Mouse (Mus musculus): ENCODE measurements around the gene Sh3bp5. TPM values are rescaled to one million over a fixed set of nuclear protein-coding genes. Genes with fewer than 3 reads are reported as not detected.
A peak's percentile ranks its signal among the peaks of the same experiment; 100 is the strongest.

Gene Sh3bp5
- total RNA-seq, 2 experiments from 2014 or later, result 136 to 182 TPM

DNA sequence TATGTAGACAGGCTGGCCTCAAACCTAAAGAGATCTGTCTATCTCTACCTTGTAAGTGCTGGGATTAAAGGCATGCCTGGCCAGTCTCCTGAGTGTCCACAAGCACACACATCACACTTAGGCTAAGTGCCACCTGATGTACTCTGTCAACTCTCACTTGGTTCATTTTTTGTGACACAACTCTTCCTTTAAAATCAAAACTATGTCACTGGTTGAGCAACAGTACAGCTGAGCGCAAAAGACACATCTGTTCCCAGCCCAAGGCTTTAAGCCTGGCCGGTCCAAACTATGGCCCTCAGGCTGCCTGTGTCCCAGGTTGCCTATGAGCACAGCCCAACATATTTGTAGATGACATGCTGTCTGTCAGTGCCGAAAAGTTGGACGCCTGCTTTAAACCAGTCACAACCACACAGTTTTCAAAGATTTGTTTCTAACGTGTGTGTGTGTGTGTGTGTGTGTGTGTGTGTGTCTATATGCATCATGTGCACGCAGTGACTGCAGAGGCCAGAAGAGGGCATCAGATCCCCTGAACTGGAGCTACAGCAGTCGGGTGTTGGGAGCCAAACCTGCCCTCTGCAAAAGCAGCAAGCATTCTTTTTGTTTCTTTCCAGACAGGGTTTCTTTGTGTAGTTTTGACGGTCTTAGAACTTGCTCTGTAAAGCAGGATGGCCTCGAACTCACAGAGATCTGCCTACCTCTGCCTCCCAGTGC, 40.9 kb downstream of the Sh3bp5 start:
- no peak for DNase-seq (ENCODE audit: low spot score in 2 of 2)

DNA sequence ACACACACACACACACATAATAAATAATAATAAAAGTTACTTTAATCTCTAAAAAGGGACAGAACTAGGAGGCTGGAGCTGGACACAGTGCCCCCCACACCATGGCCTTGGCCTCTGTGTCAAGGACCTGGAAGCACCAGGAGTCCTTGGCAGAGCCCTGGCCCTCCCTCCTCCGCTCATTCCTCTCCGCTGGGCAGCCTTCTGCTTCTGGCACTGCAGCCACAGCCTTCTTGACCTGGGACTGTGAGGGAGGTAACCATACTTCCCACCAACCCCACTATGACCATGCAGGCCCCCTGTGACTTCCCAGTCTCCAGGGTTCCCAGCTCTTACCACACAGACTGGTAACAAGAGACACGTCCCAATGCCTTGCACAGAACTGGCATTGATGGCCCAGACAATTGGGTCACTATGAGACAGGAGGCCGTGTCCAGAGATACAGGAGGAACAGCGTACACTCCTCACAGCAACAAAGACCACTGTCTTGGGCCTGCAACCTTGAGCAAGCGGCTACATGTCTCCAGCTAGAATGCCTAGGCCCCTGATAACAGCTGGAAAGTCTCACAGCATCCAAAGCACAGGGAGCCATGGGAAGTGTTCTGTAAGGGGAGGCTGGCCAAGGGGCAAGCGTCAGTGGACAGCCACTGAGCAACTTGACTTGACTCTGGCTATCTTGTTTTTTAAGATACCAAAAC, 41.8 kb downstream of the Sh3bp5 start:
- no peak for DNase-seq (ENCODE audit: low spot score in 2 of 2)

GRCm38 (mm10) chr14:31393546-31393890, 42.4 kb downstream of the Sh3bp5 start:
- DNase-seq (ENCODE audit: low spot score in 2 of 2), result no peak

DNA sequence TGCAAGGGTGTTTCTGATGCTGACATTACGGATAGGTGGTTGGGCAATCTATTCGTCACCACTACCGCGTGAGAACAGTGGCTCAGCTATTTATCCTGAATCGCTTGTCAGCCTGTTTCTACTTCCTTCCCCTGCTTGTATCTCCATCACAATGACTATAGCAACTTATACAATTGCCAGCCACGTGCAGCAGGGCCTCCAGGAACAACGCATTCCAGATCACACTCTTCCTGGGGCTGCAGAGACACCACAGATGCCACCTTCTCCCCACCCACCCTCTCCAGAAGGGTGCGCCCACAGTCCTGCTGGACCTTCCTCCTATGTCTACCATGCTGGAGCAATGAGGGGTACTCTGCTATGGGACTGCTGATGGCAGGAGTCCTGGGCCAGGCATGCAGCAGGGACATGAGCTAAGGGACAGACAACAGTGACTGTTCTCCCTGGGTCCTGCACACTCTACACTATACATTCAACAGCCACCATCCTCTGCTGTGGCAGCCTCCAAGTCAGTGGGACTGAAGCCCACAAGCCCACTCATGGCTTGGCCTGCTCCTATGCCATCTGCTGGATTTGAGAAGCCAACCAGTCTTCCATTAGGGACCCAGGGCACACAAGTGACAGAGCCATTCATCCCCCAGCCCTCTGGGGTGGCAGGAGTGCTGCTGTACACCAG, 42.9 kb downstream of the Sh3bp5 start:
- DNase-seq (ENCODE audit: low spot score in 2 of 2), result no peak

DNA sequence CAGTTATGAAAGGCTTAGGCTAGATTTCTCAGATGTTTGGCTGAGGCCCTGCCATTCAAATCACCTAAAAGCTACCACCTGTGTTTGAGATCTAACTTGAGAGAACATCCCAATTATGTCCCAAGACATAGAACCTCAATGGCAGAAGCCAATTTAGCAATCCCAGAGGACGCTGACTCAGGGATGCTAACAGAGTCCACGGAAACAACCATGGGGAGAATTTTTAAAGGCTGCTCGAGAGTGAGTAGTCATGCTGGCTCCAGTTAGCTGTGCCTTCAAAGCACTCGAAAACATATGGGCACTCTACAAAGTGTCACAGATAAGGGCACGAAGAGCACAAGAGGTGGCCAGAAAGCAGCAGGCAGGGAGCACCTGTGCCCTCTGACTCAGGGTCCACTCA, 43.6 kb downstream of the Sh3bp5 start:
- DNase-seq (ENCODE audit: low spot score in 2 of 2), result no peak

GRCm38 (mm10) chr14:31389421-31390147, 46.3 kb downstream of the Sh3bp5 start:
- no peak for DNase-seq (ENCODE audit: low spot score in 2 of 2)

DNA sequence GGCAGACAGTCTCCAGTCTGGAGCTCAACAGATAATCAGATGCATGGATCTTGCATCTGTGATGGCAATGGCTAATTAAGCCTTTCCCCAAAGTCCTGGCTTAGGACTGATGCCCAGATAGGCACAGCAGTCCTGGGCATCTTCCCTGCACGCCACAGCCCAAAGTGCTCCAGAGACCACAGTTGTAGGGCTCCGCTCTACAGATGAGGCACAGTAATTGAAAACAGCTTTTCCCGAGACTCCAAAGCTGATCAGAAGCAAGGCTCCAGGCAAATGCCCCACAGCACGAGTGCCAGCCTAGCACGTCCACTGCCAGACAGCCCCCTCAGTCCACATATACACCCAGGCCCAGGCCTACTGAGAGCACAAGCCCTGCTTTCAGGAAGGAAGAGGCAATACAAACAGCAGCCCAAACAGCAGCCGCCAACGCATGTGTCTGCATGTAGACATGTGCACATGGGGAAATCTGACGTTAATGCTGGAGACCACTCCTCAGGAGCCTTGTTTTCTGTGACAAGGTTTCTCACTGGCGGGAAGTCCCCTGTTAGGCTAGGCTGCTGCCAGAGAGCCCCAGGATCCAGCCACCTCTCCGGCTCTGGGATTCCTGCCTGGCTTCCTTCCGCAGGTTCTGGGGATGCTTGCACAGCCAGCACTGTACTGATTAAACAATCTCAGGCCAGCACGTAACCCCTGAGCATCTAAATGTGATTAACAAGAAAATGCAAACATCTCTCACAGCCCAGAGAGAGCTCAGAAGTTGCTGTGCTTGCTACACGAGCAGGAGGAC, 47.6 kb downstream of the Sh3bp5 start:
- DNase-seq (ENCODE audit: low spot score in 2 of 2), result peak in 1 of 2 experiments; percentile 19

GRCm38 (mm10) chr14:31387301-31387981, 48.4 kb downstream of the Sh3bp5 start:
- peak; percentile 21 to 23 for DNase-seq (ENCODE audit: low spot score in 2 of 2)

DNA sequence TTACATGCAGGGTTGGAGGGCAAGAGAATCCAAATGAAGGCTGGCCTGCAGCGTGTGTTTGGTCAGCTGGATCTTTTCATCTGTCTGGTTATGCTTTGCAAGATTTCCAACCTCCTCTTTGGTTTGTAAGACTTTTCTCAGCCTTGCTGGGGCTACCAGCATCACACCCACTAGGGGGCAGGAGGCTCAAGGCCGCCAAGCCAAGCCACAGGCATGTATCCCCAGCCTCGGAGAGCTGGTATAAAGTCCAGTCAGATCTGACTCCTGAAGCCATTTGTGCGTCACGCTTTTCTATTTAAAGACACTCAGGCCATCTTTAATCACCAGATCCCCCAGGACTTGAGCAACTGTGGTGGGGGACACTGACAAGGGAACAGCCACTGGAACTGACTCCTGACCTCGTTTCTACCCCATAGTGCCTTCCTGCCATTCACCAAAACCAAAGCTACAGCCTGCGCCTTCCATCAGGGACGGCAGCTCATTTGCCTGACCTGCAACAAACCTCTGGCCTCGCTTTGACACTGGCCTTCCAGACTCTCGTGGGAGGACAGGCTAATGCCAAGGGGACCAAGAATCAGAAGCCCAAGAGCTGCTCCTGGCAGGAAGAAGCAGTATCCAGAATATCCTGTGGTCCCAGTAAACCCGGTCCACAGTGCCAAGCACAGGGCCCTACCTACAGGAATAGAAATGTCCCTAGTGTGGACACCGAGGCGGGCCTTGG, 49.7 kb downstream of the Sh3bp5 start:
- DNase-seq (ENCODE audit: low spot score in 2 of 2), result peak; percentile 78 to 80

DNA sequence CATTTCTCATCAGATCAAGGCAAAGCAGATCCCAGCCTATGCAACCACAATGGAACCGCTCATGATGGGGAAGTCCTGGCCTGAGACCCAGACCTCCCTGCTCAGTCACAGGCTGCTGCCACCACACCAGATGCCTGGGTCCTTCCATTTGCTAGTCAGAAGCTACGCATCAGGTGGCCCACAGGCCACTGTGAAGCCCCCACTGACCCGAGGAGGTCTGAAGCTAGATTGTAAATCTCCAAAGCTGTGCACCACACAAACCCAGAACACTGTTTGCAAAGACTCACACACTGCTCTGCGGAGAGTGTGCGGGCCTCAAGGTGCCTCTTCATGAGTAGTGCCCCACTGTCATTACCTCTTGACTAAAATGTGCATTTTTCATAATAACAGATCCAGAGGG, 50.5 kb downstream of the Sh3bp5 start:
- DNase-seq (ENCODE audit: low spot score in 2 of 2), result peak in 1 of 2 experiments; percentile 24

- peak; percentile 70 to 74 for DNase-seq (ENCODE audit: low spot score in 2 of 2)
These were observed 51.2 kb downstream of the Sh3bp5 start for GRCm38 (mm10) chr14:31384366-31385323.

GRCm38 (mm10) chr14:31383470-31384050, 52.3 kb downstream of the Sh3bp5 start:
- DNase-seq (ENCODE audit: low spot score in 2 of 2), result peak in 1 of 2 experiments; percentile 17

DNA sequence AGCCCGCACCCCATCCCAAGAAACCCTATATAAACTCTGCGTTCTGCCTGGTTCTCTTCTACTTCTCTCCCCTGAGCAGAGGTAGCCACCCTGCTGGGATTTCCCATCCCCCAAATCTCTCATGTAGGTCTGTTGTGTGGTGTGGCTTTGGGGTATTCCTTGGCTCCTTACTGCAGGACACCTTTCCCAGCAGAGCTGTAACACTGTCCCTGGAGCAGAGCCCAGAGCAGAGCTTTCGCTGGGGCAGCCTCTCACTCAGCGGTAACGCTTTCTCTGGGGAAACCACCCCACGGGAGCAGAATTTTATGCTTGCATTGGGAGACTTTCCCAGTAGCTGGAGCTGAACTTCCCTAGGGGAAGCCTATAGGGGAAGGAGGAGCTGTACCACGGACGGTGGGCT, 53.6 kb downstream of the Sh3bp5 start:
- no peak for DNase-seq (ENCODE audit: low spot score in 2 of 2)

GRCm38 (mm10) chr14:31376331-31376730, 59.5 kb downstream of the Sh3bp5 start:
- no peak for DNase-seq (ENCODE audit: low spot score in 2 of 2)

DNA sequence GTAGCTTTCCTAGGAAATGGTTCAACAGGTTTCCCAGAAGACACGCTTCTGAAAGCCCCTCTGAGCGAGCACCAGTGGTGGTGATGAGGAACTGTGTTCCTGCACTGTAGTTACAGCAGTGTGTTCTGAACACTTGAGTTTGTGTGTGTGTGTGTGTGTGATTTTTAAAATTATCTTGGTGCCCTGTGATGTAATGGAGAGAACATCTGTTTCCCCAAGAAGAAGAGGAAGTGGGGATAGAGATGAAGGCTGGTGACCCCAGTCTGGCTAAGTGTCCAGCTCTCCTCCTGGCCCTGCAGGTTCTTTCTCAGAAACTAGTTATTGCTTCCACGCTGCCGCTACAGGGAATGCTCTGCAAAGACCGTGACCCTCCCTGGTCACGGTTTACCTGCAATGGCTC, 61.5 kb downstream of the Sh3bp5 start:
- DNase-seq (ENCODE audit: low spot score in 2 of 2), result no peak

- no peak for DNase-seq (ENCODE audit: low spot score in 2 of 2)
These were observed 66.5 kb downstream of the Sh3bp5 start for GRCm38 (mm10) chr14:31369377-31369776.

DNA sequence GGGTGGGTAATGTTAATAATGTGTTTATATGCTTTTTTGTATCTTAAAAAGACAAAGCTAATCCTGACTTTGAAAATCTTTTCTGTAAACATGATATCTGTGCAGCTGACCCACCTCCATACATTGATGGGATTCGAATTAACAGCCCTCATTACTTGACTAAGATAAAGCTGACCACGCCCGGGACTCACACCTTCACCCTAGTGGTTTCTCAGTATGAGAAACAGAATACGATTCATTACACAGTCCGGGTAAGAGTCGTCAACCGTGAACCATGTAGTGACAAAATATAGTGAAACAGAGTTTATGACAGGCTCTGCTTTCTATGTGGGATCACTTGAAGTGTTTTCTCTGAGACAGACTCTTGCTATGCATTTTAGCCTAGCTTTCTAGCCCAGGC, 67.9 kb downstream of the Sh3bp5 start:
- no peak for DNase-seq (ENCODE audit: low spot score in 2 of 2)

GRCm38 (mm10) chr14:31365350-31365749, 70.5 kb downstream of the Sh3bp5 start:
- DNase-seq (ENCODE audit: low spot score in 2 of 2), result peak; percentile 75 to 79
